Mouse (Mus musculus) embryonic facial prominence, embryonic 15.5 days (tissue): ENCODE data around the gene Amer3. TPM values are rescaled to one million over a fixed set of nuclear protein-coding genes. Genes with fewer than 3 reads are reported as not detected.

Experiments used
- ATAC-seq: fragments of 200-750 bp; cut with Nextera tagmentation; 2 replicates; pipeline ENCODE4 v1.8.0; 2017; ENCODE audit warnings: low read depth, moderate TSS enrichment; ENCODE audit not compliant: insufficient number of reproducible peaks, low FRiP score, low TSS enrichment
- H3K27ac ChIP-seq: fragments of 300-500 bp; sonication (generic); replicated peaks from 2 replicates; pipeline ENCODE4 v1.5.1; 2015; ENCODE audit warnings: mild to moderate bottlenecking, inconsistent platforms
- H3K27me3 ChIP-seq: fragments of 300-500 bp; sonication (generic); 2 replicates; pipeline ENCODE4 v1.6.1; 2015; ENCODE audit warnings: inconsistent platforms
- H3K36me3 ChIP-seq: fragments of 300-500 bp; sonication (generic); 2 replicates; pipeline ENCODE4 v1.6.1; 2015; ENCODE audit warnings: mild to moderate bottlenecking, inconsistent platforms
- H3K4me1 ChIP-seq: fragments of 300-500 bp; sonication (generic); 2 replicates; pipeline ENCODE4 v1.6.1; 2015; ENCODE audit warnings: inconsistent platforms
- H3K4me2 ChIP-seq: fragments of 300-500 bp; sonication (generic); replicated peaks from 2 replicates; pipeline ENCODE4 v1.6.1; 2015; ENCODE audit warnings: mild to moderate bottlenecking, inconsistent platforms
- H3K4me3 ChIP-seq: fragments of 300-500 bp; sonication (generic); replicated peaks from 2 replicates; pipeline ENCODE4 v1.5.1; 2015; ENCODE audit warnings: mild to moderate bottlenecking, inconsistent platforms
- H3K9ac ChIP-seq: fragments of 300-500 bp; sonication (generic); 2 replicates; pipeline ENCODE4 v1.6.1; 2015; ENCODE audit warnings: inconsistent platforms
- H3K9me3 ChIP-seq: fragments of 300-500 bp; sonication (generic); replicated peaks from 2 replicates; pipeline ENCODE4 v1.6.1; 2016; ENCODE audit warnings: inconsistent platforms
- WGBS: fragments of 180-500 bp; shearing (Covaris S2); methylation state at CpG from one replicate; pipeline ENCODE4 v1.1.7; 2015; 5-methylcytosine and 5-hydroxymethylcytosine counted together
- polyA plus RNA-seq: library from polyadenylated mRNA; unstranded; fragments of >200 nt; fragmentation: Nextera tagmentation; extraction: Ambion mirVana; gene quantifications from 2 replicates; pipeline ENCODE4 v1.2.1, GENCODE M21; 2015

Gene Amer3
- polyA plus RNA-seq, 1 experiment from 2014 or later: 0.23 TPM

GRCm38 (mm10) chr1:34568120-34568519, 11.3 kb upstream of the Amer3 start:
- no peaks in the 10 kb centered on the region for H3K36me3 ChIP-seq
- H3K9ac ChIP-seq: no peak overlapping the region
- H3K9me3 ChIP-seq: no peaks in the 10 kb centered on the region
- H3K4me2 ChIP-seq: no peak overlapping the region
- no peak for ATAC-seq
- no peak overlapping the region for H3K4me3 ChIP-seq
- no peaks in the 10 kb centered on the region for H3K27me3 ChIP-seq
- no peaks in the 10 kb centered on the region for H3K4me1 ChIP-seq
- 98% methylated on average over 2 of the region's 2 CpGs for WGBS
- no peak overlapping the region for H3K27ac ChIP-seq

GRCm38 (mm10) chr1:34569876-34570275, 9.6 kb upstream of the Amer3 start:
- ATAC-seq: no peak
- H3K4me1 ChIP-seq: no peaks in the 10 kb centered on the region
- H3K9me3 ChIP-seq: no peaks in the 10 kb centered on the region
- no peak overlapping the region for H3K27ac ChIP-seq
- H3K4me2 ChIP-seq: no peak overlapping the region
- no peaks in the 10 kb centered on the region for H3K36me3 ChIP-seq
- no peaks in the 10 kb centered on the region for H3K27me3 ChIP-seq
- no peak overlapping the region for H3K4me3 ChIP-seq
- WGBS: 94% methylated on average over 2 of the region's 2 CpGs
- H3K9ac ChIP-seq: no peak overlapping the region

GRCm38 (mm10) chr1:34571431-34571830, 8.0 kb upstream of the Amer3 start:
- Histone ChIP-seq H3K9ac (no peak overlapping the region), H3K9me3 (no peaks in the 10 kb centered on the region), H3K36me3 (no peaks in the 10 kb centered on the region), H3K27me3 (peaks cover 3% of the 10 kb centered on the region; the same call in 1 of the 2 replicates), H3K4me3 (no peak overlapping the region), H3K4me2 (no peak overlapping the region), H3K27ac (no peak overlapping the region), H3K4me1 (no peaks in the 10 kb centered on the region)
- 72% methylated on average over 6 of the region's 6 CpGs for WGBS
- ATAC-seq: no peak

DNA sequence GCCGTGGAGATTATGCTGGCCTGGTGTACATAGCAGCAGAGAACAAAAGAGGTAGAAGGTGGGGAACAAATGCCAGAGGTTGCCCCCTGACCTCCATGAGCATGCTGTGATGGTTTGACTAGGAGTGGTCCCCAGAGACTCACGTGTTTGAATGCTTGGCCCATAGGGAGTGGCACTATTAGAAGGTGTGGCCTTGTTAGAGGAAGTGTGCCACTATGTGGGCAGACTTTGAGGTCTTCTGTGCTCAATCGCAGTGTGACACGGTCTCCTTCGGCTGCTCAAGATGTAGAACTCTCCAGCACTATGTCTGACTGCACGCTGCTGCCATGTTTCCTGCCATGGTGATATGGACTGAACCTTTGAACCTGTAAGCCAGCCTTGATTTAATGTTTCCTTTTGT, 6.2 kb upstream of the Amer3 start:
- Histone ChIP-seq H3K9me3 (no peaks in the 10 kb centered on the region), H3K4me2 (no peak overlapping the region), H3K9ac (no peak overlapping the region), H3K27ac (no peak overlapping the region), H3K4me1 (no peaks in the 10 kb centered on the region), H3K36me3 (no peaks in the 10 kb centered on the region), H3K4me3 (no peak overlapping the region), H3K27me3 (peaks cover 8% of the 10 kb centered on the region; the same call in 1 of the 2 replicates)
- ATAC-seq: no peak
- WGBS: 86% methylated on average over 6 of the region's 6 CpGs

- ATAC-seq: no peak
- H3K9me3 ChIP-seq: no peaks in the 10 kb centered on the region
- peak overlapping the region; percentile 67 for H3K4me2 ChIP-seq
- peaks cover 36% of the 10 kb centered on the region for H3K27me3 ChIP-seq
- peaks cover 14% of the 10 kb centered on the region; the same call in 1 of the 2 replicates for H3K4me1 ChIP-seq
- H3K27ac ChIP-seq: no peak overlapping the region
- peak overlapping the region; percentile 40 for H3K4me3 ChIP-seq
- no peaks in the 10 kb centered on the region for H3K36me3 ChIP-seq
- no peak overlapping the region for H3K9ac ChIP-seq
- WGBS: under 1% methylated on average over 18 of the region's 18 CpGs
Measured at GRCm38 (mm10) chr1:34579782-34580356, 412 bp downstream of the Amer3 start.

GRCm38 (mm10) chr1:34582218-34582617, 2.8 kb downstream of the Amer3 start:
- peaks cover 14% of the 10 kb centered on the region; the same call in 1 of the 2 replicates for H3K4me1 ChIP-seq
- no peak for ATAC-seq
- H3K9ac ChIP-seq: no peak overlapping the region
- H3K4me2 ChIP-seq: no peak overlapping the region
- H3K27me3 ChIP-seq: peaks cover 29% of the 10 kb centered on the region
- no peak overlapping the region for H3K27ac ChIP-seq
- WGBS: 53% methylated on average over 6 of the region's 6 CpGs
- no peaks in the 10 kb centered on the region for H3K9me3 ChIP-seq
- no peak overlapping the region for H3K4me3 ChIP-seq
- no peaks in the 10 kb centered on the region for H3K36me3 ChIP-seq

- Histone ChIP-seq H3K9me3 (no peaks in the 10 kb centered on the region), H3K27me3 (peaks cover 22% of the 10 kb centered on the region), H3K4me3 (no peak overlapping the region), H3K4me1 (peaks cover 13% of the 10 kb centered on the region; the same call in 1 of the 2 replicates), H3K27ac (no peak overlapping the region), H3K4me2 (no peak overlapping the region), H3K9ac (no peak overlapping the region), H3K36me3 (no peaks in the 10 kb centered on the region)
- no peak for ATAC-seq
- 19% methylated on average over 4 of the region's 4 CpGs for WGBS
Measured at GRCm38 (mm10) chr1:34583821-34584263, 4.4 kb downstream of the Amer3 start.

DNA sequence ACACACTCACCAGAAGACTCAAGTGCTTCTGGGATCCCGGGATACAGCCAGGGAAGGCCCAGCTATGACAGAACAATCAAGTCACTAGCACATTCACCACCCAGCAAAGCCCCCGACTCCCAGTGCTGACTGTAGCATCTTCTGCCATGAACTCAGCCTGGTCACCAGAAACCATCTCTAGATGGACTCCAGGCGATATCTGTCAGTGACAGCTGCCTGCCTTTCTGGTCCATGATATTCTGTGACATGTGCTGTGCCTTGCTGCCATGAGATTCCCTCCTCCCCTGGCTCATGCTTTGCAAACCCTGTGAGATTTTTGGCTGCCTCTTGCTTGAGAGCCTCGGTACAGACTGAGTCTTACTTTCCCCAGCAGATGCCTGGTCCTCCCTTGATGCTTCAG, 5.3 kb downstream of the Amer3 start:
- no peak for ATAC-seq
- no peaks in the 10 kb centered on the region for H3K9me3 ChIP-seq
- H3K4me3 ChIP-seq: no peak overlapping the region
- no peak overlapping the region for H3K9ac ChIP-seq
- H3K36me3 ChIP-seq: no peaks in the 10 kb centered on the region
- 72% methylated on average over 4 of the region's 4 CpGs for WGBS
- peaks cover 4% of the 10 kb centered on the region; the same call in 1 of the 2 replicates for H3K4me1 ChIP-seq
- no peak overlapping the region for H3K27ac ChIP-seq
- H3K4me2 ChIP-seq: no peak overlapping the region
- peaks cover 14% of the 10 kb centered on the region for H3K27me3 ChIP-seq

- H3K9me3 ChIP-seq: no peaks in the 10 kb centered on the region
- H3K36me3 ChIP-seq: no peaks in the 10 kb centered on the region
- no peak overlapping the region for H3K27ac ChIP-seq
- H3K4me1 ChIP-seq: no peaks in the 10 kb centered on the region
- no peaks in the 10 kb centered on the region for H3K27me3 ChIP-seq
- no peak overlapping the region for H3K9ac ChIP-seq
- ATAC-seq: 0 out of 2 replicates have a peak, but pooled peaks have one; percentile 32
- WGBS: 73% methylated on average over 22 of the region's 22 CpGs
- H3K4me3 ChIP-seq: no peak overlapping the region
- H3K4me2 ChIP-seq: no peak overlapping the region
Measured at GRCm38 (mm10) chr1:34587298-34588096, 8.0 kb downstream of the Amer3 start.

GRCm38 (mm10) chr1:34600000-34600399, 20.5 kb downstream of the Amer3 start:
- Histone ChIP-seq H3K27me3 (no peaks in the 10 kb centered on the region), H3K36me3 (no peaks in the 10 kb centered on the region), H3K9ac (no peak overlapping the region), H3K9me3 (no peaks in the 10 kb centered on the region), H3K4me1 (no peaks in the 10 kb centered on the region), H3K27ac (no peak overlapping the region), H3K4me2 (no peak overlapping the region), H3K4me3 (no peak overlapping the region)
- no peak for ATAC-seq
- 74% methylated on average over 15 of the region's 15 CpGs for WGBS

DNA sequence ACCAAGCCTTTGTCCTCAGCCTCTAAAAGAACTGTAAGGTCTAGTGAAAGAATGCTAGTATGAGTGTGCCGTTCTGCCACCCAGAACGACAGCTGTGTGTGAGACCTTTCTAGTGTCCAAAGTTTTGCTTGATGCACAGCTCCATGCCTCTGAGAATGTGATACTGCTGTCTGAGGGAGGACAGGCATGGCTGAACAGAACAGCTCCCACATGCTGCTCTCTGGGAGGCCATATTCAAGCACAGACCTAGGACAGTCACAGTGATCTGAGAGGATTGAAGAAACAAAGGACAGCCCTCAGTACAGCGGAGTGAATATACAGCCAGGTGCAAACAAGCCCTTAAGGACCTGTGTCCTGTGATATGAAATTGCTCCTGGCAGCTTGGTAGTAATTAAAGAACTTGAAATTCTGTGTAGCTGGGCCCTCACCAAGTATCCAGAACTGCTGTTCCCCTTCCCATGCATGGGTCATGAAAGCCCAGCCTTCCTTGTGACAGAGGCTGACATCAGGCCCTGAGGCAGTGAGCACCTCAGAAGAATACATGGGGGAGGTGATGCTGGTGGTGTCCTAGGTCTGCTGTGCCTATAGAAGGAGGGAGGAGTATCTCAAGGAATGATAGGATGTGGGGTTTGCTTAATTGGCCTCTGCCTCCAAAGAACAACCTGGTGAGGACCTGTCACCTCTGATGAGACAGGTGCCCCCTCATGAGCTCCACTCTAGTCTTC, 22.0 kb downstream of the Amer3 start:
- H3K4me2 ChIP-seq: no peak overlapping the region
- WGBS: 62% methylated on average over 3 of the region's 3 CpGs

More for the DNA sequence above, 22.0 kb downstream of the Amer3 start:
- ATAC-seq: no peak
- Histone ChIP-seq H3K27ac (no peak overlapping the region), H3K9me3 (no peaks in the 10 kb centered on the region), H3K4me1 (no peaks in the 10 kb centered on the region), H3K27me3 (no peaks in the 10 kb centered on the region), H3K36me3 (no peaks in the 10 kb centered on the region), H3K4me3 (no peak overlapping the region), H3K9ac (no peak overlapping the region)
